Mouse (Mus musculus) cerebellum, postnatal 10 days (tissue): ENCODE measurements around the gene Gm156.
"Not testable (repeated sequence)": the region's sequence is repeated elsewhere in the genome, so short reads cannot be mapped to it uniquely, and the experiment has no call there.

ENCODE experiments used
- DNase-seq, 2 experiments: peaks; one replicate each; pipeline ENCODE4 v3.0.0; 2021; ENCODE audit warnings: mixed read lengths in 2 of 2

Gene Gm156

DNA sequence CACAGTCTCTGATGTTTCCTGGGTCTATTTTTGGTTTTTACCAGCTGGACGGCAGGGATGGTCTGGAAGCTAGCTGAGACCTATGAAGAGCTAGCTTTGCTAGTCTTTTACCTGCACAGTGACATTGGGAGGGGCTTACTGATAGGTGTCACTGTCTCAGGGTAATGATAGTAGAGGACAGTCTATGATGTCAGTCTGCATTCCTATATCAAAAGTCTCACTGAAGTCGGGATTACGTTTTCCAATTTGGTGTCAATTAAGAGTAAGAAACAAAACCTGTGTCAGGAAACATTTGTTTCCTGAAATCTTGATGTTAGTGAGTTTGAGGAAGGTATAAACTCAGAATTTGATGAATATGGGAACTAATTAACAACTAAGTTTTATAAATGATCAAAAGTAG lies at the start of gene Gm156:
TSS of gene Gm156 (minus strand) at position 101 of the 400 bp plus-strand sequence.
- not testable (repeated sequence) for DNase-seq

DNA sequence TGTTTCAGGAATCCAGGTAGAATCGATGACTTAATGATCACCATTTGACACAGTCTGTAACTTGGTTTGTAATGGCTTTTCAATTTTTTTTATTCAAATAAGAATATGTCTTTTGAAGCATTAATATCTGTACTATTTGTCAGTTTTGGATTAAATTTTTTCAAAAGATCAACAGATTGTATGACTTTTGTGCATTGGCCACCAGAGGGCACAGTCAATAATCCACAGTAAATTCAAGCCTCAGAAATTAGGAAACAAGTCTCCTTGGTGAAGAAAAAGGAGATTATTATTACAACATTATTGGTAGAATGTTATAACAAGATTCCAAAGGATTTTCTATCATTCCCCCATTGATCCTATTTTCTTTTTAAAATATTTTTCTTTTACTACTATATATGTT lies 41.5 kb upstream of the Gm156 start:
- DNase-seq, result no peak

DNA sequence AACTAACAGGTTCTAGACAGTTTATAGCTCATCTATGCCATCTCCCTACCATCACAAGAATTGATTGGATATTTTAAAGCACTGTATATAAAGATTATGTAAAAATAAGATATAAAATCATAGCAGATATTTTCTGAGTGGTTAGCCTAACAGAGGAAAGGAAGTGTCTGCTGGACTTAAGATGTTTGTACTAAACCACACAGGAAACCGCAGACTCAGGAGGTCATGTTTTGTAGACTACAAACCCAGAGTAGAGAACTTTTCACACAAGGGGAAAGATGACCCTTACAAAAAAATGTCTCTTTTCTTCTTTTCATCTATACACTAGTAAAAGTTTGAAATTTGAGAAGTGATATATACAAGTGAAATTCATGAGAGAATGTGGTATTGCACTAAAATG lies 39.9 kb upstream of the Gm156 start:
- DNase-seq, result no peak

DNA sequence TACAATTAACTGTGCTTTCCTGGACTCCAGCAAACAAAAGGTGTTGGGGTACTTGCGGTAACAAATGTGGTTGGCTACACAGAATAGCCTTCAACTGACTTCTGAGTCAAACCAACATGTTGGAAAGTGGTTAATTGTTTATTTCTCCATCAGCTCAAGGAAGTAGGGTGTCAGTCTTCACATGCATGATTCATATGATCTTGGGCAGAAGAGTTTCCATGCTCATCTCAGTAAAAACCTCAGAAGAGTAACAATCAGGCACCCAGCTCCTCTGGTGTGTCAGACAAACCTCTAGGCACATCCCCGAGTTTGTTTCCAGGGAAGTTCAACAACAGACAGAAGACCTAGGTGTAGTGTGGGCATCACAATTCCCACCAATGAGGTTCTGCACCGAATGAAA lies 33.7 kb upstream of the Gm156 start:
- no peak for DNase-seq

DNA sequence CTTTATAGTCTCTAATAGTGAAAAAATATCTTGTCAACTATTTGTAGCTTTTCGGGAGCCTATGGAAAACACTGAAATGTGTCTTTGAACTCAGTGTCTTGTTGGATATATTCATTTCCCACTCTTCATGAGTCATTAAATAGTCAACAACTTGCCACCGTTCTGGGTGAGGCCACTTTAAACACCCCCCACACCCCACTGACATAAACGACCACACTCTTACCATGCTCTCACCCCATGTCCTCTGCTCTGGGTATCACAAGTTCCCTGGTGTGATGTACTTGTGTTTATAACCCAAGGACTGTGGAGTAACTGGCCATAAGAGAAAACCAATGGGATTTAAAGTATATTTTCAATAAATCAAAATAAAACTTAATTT lies 36.4 kb downstream of the Gm156 start:
- no peak for DNase-seq

DNA sequence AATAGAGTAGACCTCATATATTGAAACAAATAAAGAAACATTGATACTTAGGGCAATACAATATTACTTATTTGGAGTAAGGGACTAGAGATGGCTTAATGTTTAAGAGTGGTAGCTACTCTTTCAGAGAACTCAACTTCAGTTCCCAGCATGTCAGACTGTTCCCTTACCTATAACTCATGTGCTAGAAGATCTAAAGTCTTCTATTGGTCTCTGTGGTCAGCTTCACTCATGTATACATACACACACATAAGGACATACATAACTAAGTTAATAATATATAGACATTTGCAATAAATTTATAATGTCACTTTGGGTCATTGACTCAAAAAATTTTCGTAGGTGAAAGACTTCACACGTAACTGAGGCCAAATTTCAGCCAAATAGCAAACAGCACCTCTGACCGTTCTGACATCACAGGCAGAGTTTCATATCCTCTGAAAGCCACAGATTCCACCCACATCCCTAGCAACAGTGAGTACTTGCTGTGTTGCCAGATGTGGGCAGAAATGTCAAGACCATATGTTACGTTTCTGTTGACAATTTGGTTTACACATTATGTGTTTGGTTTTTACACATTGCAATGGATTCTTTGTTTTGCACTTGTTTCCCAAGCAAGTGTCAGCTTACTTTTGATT lies 36.9 kb downstream of the Gm156 start:
- no peak for DNase-seq

DNA sequence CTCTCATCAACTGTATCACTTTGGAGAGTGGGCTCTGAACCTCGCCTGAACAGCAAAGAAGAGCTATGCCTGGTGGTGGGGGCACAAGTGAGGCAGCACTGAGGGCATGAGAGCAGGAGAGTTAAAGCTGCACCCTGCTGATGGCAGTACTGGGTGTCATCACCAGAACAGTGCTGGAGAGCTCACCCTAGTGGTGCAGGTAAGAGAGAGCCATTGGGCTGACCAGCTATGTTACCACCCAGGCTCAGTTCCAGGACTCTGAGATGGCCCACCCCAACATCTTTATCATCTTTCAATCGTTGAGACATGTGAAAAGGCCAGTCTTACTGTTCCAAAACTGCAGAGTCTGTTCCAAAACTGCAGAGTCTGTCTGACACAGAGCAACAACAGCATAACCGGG lies 37.9 kb downstream of the Gm156 start:
- DNase-seq, result no peak

DNA sequence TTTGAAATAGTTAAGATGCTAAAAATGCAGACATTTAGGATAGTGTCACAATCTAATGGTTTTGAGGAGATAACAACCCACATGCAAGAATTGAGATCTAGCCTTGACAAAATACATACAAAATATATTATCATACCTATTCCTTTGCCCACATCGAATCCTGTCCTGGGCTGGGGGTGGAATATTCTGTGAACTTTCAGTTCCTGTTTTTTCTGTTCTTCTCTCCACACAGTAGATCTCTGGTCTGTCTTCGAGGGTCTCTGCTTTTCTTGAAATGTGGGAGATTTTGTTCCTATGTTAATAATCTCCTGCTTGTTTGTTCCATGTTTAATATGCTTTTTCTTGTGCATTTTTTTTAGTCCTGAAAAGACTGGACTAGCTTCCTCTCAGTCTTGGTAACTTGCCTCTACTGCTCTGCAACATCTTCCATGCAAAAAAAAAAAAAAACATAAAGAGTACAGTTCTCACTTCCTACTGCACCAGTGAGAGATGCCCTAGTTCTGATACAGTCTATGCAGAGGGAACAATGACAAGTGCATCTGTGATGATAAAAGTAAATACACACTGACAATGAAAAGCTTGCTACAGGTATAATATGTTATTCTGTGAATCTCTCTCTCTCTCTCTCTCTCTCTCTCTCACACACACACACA lies 43.9 kb downstream of the Gm156 start, which contains the start of gene Klri2:
TSS of gene Klri2 (minus strand) at position 416 of the 653 bp plus-strand sequence.
- no peak for DNase-seq

DNA sequence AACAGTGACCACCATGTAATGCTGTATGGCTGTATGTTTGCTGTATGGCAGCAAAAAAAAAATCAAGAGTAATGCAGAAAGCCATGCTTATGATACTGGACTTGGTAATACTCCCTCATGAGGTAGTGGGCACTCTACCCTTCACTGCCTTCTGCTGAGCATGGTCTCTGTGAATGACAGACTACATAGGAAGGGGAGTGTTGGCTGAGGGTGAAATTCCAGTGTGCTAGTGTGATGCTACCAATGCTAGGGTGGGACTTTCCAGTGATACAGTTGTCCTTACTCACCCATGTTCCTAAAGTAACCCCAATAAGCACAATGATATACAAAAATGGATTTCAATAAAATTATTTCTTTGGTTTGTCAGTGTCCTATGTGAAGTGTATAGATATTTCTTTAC lies 47.7 kb downstream of the Gm156 start:
- no peak for DNase-seq

DNA sequence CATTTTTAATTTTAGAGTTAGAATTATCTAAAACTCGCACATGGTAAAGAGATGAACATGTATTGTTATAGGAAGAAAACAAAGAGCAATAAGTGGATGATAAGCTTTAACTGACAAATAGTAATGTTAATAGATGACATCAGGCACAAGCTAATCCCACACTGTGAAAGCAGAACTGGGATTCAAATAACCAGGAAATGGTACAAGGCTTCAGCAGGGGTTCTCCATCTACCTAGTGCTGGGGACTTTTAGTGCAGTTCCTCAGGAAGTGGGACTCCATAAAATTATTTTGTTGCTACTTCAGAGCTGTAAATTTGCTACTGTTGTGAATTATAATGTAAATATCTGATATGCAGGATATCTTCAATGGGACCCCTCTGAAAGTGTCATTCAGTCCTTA lies 56.8 kb downstream of the Gm156 start:
- DNase-seq, result no peak

DNA sequence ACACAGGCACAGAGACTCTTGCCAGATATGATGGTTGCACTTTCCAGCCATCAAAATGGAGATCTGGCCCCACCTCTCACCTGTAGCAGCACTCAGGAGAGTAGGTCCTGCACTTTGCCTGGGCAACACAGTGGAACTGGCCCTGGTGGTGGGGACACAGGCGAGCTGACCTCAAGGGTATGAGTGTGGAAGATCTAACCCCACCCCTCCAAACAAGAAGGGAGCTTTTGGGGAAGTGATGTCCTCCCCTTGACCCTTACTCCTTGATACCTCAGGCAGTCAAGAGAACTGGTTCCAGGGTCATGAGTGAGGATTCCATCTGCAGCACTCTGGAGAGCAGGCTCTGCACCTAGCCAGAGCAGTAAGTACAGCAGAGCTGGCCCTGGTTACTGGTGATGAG lies 62.7 kb downstream of the Gm156 start:
- DNase-seq, result no peak

DNA sequence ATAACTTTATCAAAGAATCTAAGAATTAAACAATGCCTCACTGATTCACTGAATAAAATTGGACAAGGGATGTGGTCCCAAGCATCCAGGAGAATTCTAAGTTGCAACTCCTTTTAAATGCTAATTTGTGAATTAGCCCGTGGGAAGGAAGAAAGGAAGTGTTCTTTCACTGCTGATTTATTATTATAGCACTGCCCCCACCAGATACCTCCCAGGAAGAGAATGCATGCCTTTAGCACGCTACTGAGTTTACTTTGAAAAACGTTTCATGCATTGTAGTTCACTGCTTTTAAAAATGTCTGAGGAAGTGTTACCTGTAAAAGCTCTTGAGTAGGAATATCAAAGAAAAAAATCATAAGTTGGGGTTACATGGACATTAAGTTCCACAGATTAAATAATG lies 63.6 kb downstream of the Gm156 start:
- DNase-seq, result no peak

DNA sequence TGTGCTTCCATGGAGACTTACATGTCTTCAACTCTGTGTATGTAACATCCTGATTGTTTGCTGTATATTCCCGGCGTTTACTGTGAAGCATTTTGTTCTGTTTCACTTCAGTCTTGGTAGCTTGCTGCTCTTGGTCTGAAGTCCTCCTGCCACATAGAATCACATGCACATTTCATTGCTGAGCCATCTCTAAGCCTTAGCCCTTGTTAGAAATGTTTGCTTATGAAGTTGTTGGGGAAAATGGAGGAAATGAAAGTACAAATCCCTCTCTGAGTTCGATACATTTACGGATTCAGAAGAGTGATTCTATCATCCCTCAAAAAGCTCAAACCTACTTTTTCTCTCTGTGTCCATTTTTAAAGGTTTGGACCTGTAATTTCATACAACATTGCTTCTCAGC lies 67.0 kb downstream of the Gm156 start, which contains the start of gene Klri1:
TSS of gene Klri1 (minus strand) at position 101 of the 400 bp plus-strand sequence.
- no peak for DNase-seq
